Mouse (Mus musculus): ENCODE data around the gene Itpk1.

GRCm38 (mm10) chr12:102527989-102528388 lies 176.7 kb downstream of the Itpk1 start:
- TF ChIP-seq POLR2A (IDR thresholded peaks at IDR 0.05; ENCODE audit: borderline replicate concordance, insufficient read depth, low read length) (no peak), CTCF (IDR thresholded peaks at IDR 0.05; ENCODE audit: borderline replicate concordance, insufficient read depth, low read depth, low read length) (no peak)

All from cerebellum, adult 2 months (tissue).